Mouse (Mus musculus): ENCODE results near the gene Tor1aip2. TPM values are rescaled to one million over a fixed set of nuclear protein-coding genes. Genes with fewer than 3 reads are reported as not detected.

Tor1aip2 gene
- polyA plus RNA-seq (2012; rRNA removed; ENCODE audit: low replicate concordance), result 50.8 and 97.2 TPM in 2 replicates

GRCm38 (mm10) chr1:156035269-156035929 lies at the start of gene Tor1aip2:
Tor1aip2 (plus strand) TSS chr1:156035403.

GRCm38 (mm10) chr1:156035930-156036737 lies 931 bp downstream of the Tor1aip2 start, which contains the start of gene Tor1aip1:
Tor1aip1 (minus strand) TSS chr1:156036480.

Other genes with a start within 250 kb of the Tor1aip2 start
- 137 and 140 TPM in 2 replicates for gene Qsox1, start 222.5 kb upstream of the Tor1aip2 start, polyA plus RNA-seq (2012; rRNA removed; ENCODE audit: low replicate concordance)
- 4.8 and 7.1 TPM in 2 replicates for gene Cep350, start 62.1 kb upstream of the Tor1aip2 start, polyA plus RNA-seq (2012; rRNA removed; ENCODE audit: low replicate concordance)
- 30.6 and 38.0 TPM in 2 replicates for gene Tor1aip1, start 1.1 kb downstream of the Tor1aip2 start, polyA plus RNA-seq (2012; rRNA removed; ENCODE audit: low replicate concordance)
- gene Fam163a, start 169.6 kb downstream of the Tor1aip2 start, polyA plus RNA-seq (2012; rRNA removed; ENCODE audit: low replicate concordance), result not detected in 2 replicates